Mouse (Mus musculus) erythroblast, embryonic 14.5 days (primary cell): ENCODE measurements around the gene Rps9. TPM values are rescaled to one million over a fixed set of nuclear protein-coding genes. Genes with fewer than 3 reads are reported as not detected.

Source experiments
- H3K27me3 ChIP-seq: 2 replicates; pipeline ENCODE4 v1.6.1; 2012; ENCODE audit warnings: inconsistent platforms; ENCODE audit not compliant: control insufficient read depth
- H3K36me3 ChIP-seq: 2 replicates; pipeline ENCODE4 v1.6.1; 2012; ENCODE audit warnings: mild to moderate bottlenecking, inconsistent platforms; ENCODE audit not compliant: control insufficient read depth
- H3K4me1 ChIP-seq: 2 replicates; pipeline ENCODE4 v1.6.1; 2012; ENCODE audit warnings: inconsistent platforms; ENCODE audit not compliant: control insufficient read depth
- H3K4me3 ChIP-seq: replicated peaks from 2 replicates; pipeline ENCODE3; 2012; ENCODE audit warnings: moderate library complexity, mild to moderate bottlenecking, inconsistent platforms
- H3K9me3 ChIP-seq: 2 replicates; pipeline ENCODE4 v1.6.1; 2012; ENCODE audit warnings: low read length, inconsistent platforms, mixed read lengths; ENCODE audit not compliant: control insufficient read depth
- GATA1 ChIP-seq: IDR thresholded peaks from 2 replicates; pipeline ENCODE4 v1.6.1; 2012; ENCODE audit warnings: low read length, inconsistent platforms, mixed read lengths
- TAL1 ChIP-seq: IDR thresholded peaks from 3 replicates; pipeline ENCODE4 v1.6.1; 2012; ENCODE audit warnings: low read length, inconsistent platforms, mixed read lengths
- polyA plus RNA-seq: library from polyadenylated mRNA; stranded (reverse); fragments of >175 nt; gene quantifications from 2 replicates; pipeline ENCODE4 v1.2.3, GENCODE M21; 2012

Rps9 gene
- polyA plus RNA-seq, result 81.2 and 118 TPM in 2 replicates

GRCm38 (mm10) chr7:3703879-3704441 lies at the start of gene Rps9:
Gene Rps9, plus strand, starts transcription at chr7:3703993.
- H3K27me3 ChIP-seq, result no peaks in the 10 kb centered on the region
- peaks cover 29% of the 10 kb centered on the region for H3K4me1 ChIP-seq
- no peaks in the 10 kb centered on the region for H3K9me3 ChIP-seq
- TF ChIP-seq TAL1, result no peak
- TF ChIP-seq GATA1, result no peak
- peaks cover 37% of the 10 kb centered on the region for H3K36me3 ChIP-seq
- peak within 1 kb of the TSS; percentile 91 for H3K4me3 ChIP-seq

DNA sequence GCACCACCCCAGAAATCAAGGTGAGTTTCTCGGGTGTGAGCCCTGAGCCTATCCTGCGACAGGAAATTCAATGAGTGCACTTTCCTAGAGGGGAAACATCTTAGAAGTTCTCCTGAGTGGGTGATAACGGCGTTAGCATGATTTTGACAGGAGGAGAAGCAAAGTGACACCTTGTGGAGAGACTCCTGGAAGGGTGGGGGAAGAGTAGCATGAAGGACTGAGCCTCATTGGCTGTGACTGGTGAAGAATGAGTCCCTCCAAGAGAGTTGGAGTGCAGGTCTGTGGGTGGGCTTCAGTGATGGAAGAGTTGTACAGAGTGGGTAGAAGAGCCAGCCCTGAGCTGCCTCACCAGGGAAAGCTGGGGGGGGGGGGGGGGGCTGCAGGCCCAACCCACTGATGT lies 46.8 kb upstream of the Rps9 start:
- H3K36me3 ChIP-seq, result peaks cover 100% of the 10 kb centered on the region

DNA sequence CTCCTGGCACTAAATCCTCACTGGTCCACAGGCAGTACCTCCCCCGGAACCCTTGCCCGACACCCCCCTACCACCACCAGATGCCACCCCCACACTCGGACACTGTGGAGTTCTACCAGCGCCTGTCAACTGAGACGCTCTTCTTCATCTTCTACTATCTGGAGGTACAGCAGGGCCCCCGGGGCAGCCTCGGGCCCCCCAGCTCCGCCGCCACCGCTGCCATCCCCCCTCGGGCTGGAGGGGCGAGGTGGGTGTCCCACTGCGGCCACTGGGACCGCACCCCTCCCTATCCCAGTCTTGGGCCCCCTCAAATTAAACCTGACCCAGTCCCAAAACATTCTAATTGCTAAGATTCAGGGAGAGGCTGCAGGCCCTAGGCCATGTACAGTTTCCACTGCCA lies 45.2 kb upstream of the Rps9 start:
- no peaks in the 10 kb centered on the region for H3K27me3 ChIP-seq
- H3K4me1 ChIP-seq, result peaks cover 7% of the 10 kb centered on the region
- H3K36me3 ChIP-seq, result peaks cover 100% of the 10 kb centered on the region
- no peaks in the 10 kb centered on the region for H3K9me3 ChIP-seq
- TF ChIP-seq TAL1 (no peak), GATA1 (no peak)
- no peak overlapping the region for H3K4me3 ChIP-seq

More for the DNA sequence above, 46.8 kb upstream of the Rps9 start:
- no peaks in the 10 kb centered on the region for H3K9me3 ChIP-seq
- H3K27me3 ChIP-seq, result no peaks in the 10 kb centered on the region
- TF ChIP-seq GATA1 (no peak), TAL1 (no peak)
- H3K4me1 ChIP-seq, result peaks cover 2% of the 10 kb centered on the region
- no peak overlapping the region for H3K4me3 ChIP-seq

DNA sequence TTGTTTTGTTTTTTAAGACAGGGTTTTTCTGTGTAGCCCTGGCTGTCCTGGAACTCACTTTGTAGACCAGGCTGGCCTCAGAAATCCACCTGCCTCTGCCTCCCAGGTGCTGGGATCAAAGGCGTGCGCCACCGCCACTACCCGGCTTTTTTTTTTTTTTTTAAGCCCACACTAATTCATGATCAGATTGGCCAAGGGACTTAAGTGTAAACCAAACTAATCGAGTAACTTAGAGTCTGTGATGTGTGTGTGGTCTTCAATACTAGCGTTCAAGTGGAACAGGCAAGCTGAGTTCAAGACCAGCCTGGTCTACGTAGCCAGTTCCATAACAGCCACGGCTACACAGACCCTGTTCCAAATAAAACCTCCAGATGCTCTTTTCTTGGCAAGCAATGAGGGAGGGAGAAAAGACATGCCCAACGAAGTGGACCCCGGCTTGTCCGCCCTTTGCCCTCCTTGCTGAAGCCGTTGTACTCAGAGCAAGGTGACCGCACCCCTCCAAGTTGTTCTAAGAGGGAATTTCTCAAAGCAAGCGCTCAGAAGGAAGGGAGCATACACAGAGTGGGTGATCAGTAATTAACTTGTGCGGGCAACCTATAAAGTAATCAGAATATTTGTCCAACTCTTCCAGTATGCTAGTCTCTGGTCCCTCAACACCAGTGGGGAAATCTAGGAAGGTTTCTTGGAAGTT lies 39.1 kb upstream of the Rps9 start:
- H3K4me1 ChIP-seq, result peaks cover 42% of the 10 kb centered on the region
- H3K9me3 ChIP-seq, result no peaks in the 10 kb centered on the region

GRCm38 (mm10) chr7:3665215-3666114 lies 38.3 kb upstream of the Rps9 start, which contains the start of gene Leng1:
Gene Leng1, minus strand, starts transcription at chr7:3665840.
- no peaks in the 10 kb centered on the region for H3K27me3 ChIP-seq
- H3K4me3 ChIP-seq, result peak within 1 kb of the TSS; percentile 76
- H3K9me3 ChIP-seq, result no peaks in the 10 kb centered on the region
- H3K4me1 ChIP-seq, result peaks cover 42% of the 10 kb centered on the region
- H3K36me3 ChIP-seq, result peaks cover 34% of the 10 kb centered on the region
- TF ChIP-seq TAL1 (no peak), GATA1 (no peak)

More for the DNA sequence above, 39.1 kb upstream of the Rps9 start:
- Histone ChIP-seq H3K27me3 (no peaks in the 10 kb centered on the region), H3K4me3 (peak overlapping the region; percentile 76), H3K36me3 (peaks cover 42% of the 10 kb centered on the region)
- TF ChIP-seq TAL1, result no peak
- TF ChIP-seq GATA1, result no peak

GRCm38 (mm10) chr7:3666921-3667391 lies 36.8 kb upstream of the Rps9 start:
- Histone ChIP-seq H3K4me3 (peak overlapping the region; percentile 76), H3K4me1 (peaks cover 42% of the 10 kb centered on the region), H3K27me3 (no peaks in the 10 kb centered on the region), H3K9me3 (no peaks in the 10 kb centered on the region), H3K36me3 (peaks cover 19% of the 10 kb centered on the region)
- TF ChIP-seq TAL1, result no peak
- TF ChIP-seq GATA1, result no peak

GRCm38 (mm10) chr7:3674507-3675227 lies 29.1 kb upstream of the Rps9 start:
- no peaks in the 10 kb centered on the region; the same call in 1 of the 2 replicates for H3K36me3 ChIP-seq
- TF ChIP-seq GATA1 (no peak), TAL1 (no peak)

DNA sequence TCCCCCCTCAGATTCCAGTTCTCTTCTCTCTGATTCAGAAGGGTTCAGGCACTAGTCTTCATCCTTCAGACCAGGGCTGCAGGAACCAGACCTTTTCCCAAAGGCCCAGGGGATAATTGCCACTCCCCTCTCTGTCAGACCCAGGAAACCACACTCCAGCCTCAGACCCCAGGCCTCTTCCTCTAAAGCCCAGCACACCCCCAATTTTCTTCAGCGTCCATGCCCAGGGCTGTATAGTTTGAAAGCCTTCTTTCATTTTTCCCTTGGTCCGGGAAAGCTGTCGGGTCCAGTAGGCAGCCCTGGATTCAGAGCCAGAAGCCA lies 28.6 kb upstream of the Rps9 start:
- no peak overlapping the region for H3K4me3 ChIP-seq
- no peaks in the 10 kb centered on the region for H3K9me3 ChIP-seq
- H3K36me3 ChIP-seq, result no peaks in the 10 kb centered on the region; the same call in 1 of the 2 replicates
- H3K4me1 ChIP-seq, result peaks cover 2% of the 10 kb centered on the region; the same call in 1 of the 2 replicates
- TF ChIP-seq GATA1, result no peak
- no peak for TF ChIP-seq TAL1
- no peaks in the 10 kb centered on the region for H3K27me3 ChIP-seq

More at GRCm38 (mm10) chr7:3674507-3675227, 29.1 kb upstream of the Rps9 start:
- H3K4me3 ChIP-seq, result no peak overlapping the region
- peaks cover 2% of the 10 kb centered on the region; the same call in 1 of the 2 replicates for H3K4me1 ChIP-seq
- H3K27me3 ChIP-seq, result no peaks in the 10 kb centered on the region
- no peaks in the 10 kb centered on the region for H3K9me3 ChIP-seq
